Mouse (Mus musculus) cerebellum, postnatal 10 days (tissue): ENCODE measurements around the gene Raver1.

ENCODE experiments used
- DNase-seq, 2 experiments: peaks; one replicate each; pipeline ENCODE4 v3.0.0; 2021; ENCODE audit warnings: mixed read lengths in 2 of 2

Raver1 gene

DNA sequence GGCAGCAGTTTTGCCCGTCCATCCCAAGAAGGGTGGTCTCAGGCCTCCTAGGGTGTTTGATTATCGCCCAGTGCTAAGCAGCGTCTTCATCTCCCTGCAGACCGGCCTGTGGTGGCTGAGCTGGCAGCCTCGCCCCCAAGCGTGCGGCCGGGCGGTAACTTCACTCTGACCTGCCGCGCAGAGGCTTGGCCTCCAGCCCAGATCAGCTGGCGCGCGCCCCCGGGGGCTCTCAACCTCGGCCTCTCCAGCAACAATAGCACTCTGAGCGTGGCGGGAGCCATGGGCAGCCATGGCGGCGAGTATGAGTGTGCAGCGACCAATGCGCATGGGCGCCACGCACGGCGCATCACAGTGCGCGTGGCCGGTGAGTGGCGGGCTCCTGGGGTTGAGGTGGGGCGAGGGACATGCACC, 54.3 kb downstream of the Raver1 start:
- DNase-seq, result peak; percentile 49 to 54

DNA sequence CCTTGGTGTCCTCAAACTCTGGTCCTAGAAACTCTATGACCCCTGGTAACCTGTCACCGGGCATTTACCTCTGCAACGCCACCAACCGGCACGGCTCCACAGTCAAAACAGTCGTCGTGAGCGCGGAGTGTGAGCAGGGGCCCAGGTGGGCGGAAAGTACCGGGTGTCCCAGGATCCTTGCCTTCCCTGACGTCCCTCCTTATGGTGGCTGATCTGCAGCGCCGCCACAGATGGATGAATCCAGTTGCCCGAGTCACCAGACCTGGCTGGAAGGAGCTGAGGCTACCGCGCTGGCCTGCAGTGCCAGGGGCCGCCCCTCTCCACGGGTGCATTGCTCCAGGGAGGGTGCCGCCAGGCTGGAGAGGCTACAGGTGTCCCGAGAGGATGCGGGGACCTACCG, 55.1 kb downstream of the Raver1 start:
- DNase-seq, result no peak

DNA sequence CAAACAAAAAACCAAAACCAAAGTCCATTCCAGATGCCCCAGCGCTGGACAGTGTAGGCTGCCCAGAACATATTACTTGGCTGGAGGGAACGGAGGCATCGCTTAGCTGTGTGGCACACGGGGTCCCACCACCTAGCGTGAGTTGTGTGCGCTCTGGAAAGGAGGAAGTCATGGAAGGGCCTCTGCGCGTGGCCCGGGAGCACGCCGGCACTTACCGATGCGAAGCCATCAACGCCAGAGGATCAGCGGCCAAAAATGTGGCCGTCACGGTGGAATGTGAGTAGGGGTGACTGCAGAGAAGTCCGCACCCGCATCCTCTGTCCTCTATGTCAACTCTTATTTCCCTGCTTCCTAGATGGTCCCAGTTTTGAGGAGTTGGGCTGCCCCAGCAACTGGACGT, 55.6 kb downstream of the Raver1 start:
- no peak for DNase-seq

DNA sequence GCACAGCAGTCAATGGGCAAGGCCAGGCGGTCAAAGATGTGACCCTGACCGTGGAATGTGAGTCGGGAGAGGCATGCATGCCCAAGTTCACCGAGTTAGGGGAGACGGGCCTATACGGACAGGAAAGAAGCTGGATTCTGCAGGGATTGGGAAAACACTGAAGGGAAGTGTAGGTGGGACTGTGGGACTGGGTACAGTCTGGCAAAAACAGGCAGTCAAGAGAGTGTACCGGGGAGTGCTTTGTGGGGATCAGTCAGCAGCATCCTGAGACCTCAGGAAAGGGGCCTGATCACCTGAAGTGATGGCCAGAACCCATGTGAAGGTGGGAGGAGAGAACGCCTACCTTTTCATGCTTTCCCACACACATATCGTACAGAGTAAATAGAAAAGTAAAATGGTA, 56.2 kb downstream of the Raver1 start:
- no peak for DNase-seq

- no peak for DNase-seq
These were observed 57.2 kb downstream of the Raver1 start for GRCm38 (mm10) chr9:21034481-21035085.

DNA sequence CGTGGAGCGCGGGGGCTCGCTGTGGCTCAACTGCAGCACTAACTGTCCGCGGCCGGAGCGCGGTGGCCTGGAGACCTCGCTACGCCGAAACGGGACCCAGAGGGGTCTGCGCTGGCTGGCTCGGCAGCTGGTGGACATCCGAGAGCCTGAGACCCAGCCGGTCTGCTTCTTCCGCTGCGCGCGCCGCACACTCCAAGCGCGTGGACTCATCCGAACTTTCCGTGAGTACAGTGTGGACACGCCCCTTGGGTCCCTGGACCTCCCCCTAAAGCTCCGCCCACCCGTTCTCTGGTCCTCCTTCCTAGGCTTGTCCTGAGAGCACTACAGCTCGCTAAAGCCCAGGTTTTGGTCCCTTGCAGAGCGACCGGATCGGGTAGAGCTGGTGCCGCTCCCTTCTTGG, 58.7 kb downstream of the Raver1 start:
- peak; percentile 55 to 73 for DNase-seq

- no peak for DNase-seq
These were observed 59.3 kb downstream of the Raver1 start for GRCm38 (mm10) chr9:21032491-21032890.

DNA sequence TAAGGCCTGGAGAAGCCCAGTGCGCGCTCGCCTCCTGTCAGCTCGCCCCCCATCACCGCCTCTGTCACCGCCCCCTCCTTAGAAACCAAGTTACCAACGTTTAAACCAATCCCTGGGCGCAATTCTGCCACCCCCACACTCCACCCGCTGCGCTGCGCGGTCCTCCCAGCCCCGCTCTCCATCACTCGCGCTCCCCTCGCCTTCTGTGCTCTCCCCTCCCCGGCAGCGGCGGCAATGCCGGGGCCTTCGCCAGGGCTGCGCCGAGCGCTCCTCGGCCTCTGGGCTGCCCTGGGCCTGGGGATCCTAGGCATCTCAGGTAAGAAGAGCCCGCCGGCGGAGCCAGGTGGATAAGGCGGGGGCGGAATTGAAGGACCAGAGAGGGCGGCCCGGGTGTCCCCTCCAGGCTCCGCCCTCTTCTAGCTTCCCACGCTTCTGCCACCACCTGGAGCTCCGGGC, 59.9 kb downstream of the Raver1 start, which contains the start of gene Icam5:
Gene Icam5, plus strand, starts transcription at position 178 of the 456 bp plus-strand sequence.
- DNase-seq, result peak; percentile 54 to 59

DNA sequence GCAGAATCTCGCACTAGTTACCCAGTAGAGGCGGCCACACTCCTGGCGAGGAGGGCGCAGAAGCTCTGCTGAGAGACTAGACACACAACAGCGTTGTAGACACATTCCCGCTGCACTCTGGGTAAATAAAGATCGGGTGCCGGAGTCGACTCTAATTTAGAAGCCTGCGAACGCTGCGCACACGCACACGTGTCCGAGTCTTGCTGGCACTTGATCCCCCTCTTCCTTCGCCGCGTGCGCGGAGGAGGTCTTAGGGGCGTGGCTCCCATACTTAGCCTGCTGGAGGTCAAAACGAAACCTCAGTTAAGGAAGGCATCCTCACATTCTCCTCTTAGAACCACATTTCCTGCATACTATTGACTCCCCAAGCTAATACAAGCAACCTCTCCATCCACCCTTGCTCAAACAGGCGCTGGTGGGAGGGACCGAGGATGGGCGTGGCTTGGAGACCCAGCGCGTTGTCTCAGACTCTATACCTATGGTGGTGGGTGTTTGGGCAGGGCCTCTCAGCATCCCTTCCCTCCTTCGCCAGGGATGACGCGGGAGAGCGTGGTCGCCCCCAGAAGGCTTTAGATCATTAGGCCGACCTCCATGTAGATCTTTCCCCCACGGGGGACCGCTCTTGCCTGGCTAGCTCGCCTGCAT, 60.4 kb downstream of the Raver1 start:
- peak; percentile 67 to 68 for DNase-seq

GRCm38 (mm10) chr9:21030781-21031250, 61.0 kb downstream of the Raver1 start:
- peak; percentile 90 to 92 for DNase-seq

- DNase-seq, result no peak
These were observed 61.7 kb downstream of the Raver1 start for GRCm38 (mm10) chr9:21030055-21030600.

DNA sequence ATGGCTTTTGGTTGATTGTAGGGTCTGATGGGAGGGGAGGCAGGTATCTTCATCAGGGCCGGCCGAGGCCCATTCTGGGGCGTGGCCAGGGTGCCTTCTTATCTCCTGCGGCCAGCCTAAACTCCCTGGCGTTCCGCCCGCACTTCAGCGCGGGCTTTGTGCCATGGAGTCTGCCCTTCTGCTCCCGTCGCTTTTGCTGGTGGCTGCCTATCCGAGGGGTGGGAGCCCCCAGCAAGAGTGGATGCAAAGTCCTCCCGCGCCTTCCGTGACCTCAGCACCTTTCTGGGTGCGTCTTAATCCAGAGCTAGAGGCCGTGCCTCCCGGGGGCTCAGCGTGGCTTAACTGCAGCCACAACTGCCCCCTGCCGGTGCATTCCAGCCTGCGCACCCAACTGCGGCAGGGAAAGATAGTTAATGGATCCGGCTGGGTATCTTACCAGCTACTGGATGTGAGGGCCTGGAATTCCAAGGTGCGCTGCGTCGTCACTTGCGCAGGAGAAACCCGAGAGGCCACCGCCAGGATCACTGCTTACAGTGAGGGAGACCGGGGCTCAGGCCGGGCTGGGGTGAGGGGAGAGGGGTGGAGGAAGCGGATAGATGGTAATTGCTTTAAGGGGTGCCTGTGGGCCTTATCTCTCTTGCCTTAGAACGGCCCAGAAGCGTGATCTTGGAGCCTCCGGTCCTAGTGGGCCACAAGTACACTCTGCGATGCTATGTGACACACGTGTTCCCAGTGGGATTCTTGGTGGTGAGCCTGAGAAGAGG, 62.3 kb downstream of the Raver1 start, which contains the start of gene Icam4:
Gene Icam4, plus strand, starts transcription at position 83 of the 764 bp plus-strand sequence.
- DNase-seq, result peak; percentile 77 to 82

DNA sequence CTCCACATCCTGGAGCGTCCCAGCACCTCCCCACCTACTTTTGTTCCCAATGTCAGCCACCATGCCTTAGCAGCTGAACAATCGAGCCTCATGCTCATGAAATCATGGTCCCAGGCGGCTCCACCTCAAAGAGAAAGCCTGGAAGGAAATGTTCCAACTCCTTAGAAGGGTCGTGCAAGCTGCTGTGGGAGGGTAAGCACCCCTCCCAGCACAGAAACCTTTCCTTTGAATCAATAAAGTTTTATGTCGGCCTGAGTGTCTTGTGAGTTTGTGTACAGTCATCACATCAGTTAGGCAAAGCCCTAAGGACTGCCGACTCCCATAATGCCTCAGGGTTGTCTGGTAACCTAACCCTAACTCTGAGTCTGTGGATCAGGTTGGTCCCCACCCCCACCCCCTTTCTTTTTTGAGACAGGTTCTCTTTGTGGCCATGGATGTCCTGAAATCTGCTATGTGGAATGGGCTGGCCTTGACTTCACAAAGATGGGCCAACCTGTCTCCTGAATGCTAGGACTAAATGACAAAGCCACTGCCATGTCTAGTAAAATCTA, 63.2 kb downstream of the Raver1 start:
- DNase-seq, result no peak

GRCm38 (mm10) chr9:21027774-21028290, 64.0 kb downstream of the Raver1 start:
- DNase-seq, result peak; percentile 54 to 59

DNA sequence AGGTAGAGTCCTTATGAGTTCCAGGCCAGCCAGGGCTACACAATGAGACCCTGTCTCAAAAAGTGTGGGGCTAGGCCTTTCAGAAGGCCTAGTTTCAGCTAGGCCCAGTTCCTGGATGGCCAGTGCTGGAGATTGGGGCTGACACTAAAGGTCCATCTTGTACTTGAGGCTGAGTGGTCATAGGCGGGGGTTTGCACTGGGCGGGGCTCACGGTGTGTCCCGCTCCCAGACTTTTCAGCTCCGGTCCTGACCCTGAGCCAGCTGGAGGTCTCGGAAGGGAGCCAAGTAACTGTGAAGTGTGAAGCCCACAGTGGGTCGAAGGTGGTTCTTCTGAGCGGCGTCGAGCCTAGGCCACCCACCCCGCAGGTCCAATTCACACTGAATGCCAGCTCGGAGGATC, 65.0 kb downstream of the Raver1 start:
- no peak for DNase-seq

GRCm38 (mm10) chr9:21025258-21025810, 66.5 kb downstream of the Raver1 start:
- DNase-seq, result no peak
